Mouse (Mus musculus) erythroblast, embryonic 14.5 days (primary cell): ENCODE data around the gene Samd4.

Source experiments
- GATA1 ChIP-seq: IDR thresholded peaks from 2 replicates; pipeline ENCODE4 v1.6.1; 2012; ENCODE audit warnings: low read length, inconsistent platforms, mixed read lengths
- TAL1 ChIP-seq: IDR thresholded peaks from 3 replicates; pipeline ENCODE4 v1.6.1; 2012; ENCODE audit warnings: low read length, inconsistent platforms, mixed read lengths

DNA sequence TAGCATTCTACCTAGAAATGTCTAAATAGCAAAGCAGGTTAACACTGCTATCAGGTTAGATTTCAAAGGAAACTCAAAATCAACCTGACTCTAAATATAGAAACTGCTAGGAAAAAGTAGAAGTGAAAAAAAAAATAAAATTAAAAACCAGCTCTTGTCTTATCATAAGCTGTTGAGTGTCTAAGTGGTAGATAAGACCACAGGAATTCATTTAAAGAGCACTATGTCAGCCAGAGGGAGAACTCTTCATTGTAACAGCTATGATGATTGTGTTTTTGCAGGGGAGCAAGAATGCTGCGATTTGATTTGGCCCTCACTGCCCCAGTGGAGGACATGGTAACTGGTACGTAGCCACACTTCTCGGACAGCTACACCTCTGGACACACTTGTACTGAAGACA is 271.6 kb downstream of the Samd4 start:
- TF ChIP-seq TAL1 (no peak), GATA1 (no peak)
